9 mouse cellular contexts compared by ENCODE assay signal in the genomic region with DNA sequence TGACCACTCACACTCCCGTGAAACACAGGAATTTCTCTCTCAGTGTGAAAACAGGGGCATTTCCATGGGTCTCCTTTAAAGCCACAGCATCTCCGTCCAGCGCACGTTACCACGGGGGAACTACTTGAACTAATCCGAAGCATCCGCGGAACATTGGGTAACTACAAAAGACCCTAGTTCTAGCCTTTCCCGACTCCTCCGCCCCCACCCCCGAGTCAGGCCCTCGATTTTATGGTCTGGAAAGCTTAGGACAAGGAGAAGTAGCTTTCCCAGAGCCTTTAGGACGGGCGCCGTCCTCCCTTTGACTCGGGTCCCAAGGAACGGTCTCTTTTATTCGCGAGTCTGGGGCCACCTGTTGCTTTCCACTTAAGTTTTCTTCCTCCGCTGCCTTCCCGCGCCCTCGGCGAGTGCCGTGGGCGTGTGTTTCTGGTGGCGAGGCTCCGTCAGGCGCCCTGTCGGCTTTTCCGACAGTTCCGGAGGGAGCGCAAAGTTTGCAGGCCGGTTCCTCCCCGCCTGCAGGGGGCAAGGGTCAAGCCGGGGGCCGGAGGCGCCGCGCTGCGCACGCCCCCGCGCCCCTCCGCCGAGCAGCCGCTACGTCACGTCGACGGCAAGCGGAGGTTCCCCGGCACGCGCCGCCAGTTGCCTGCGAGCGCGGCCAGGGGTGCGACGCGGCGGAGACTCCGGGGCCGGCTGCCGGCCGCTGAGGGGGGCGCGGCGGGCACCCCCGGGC. TPM values are rescaled to one million over a fixed set of nuclear protein-coding genes. Genes with fewer than 3 reads are reported as not detected.
DNase-seq lines count a peak whose midpoint lies in the region; ATAC-seq and TF ChIP-seq lines count a peak whose summit lies in the region.
"Had no signal": no experiment of that assay in that cellular context is flagged by ENCODE, and none has a peak within 500 bp of the region (broad histone marks: within the 10 kb centered on the region; RNA-seq: fewer than 3 reads in every experiment).

No protein-coding gene starts in this region.

- peaks cover 10% of the 10 kb centered on the region; the same call in 1 of the 2 replicates for H3K27me3 ChIP-seq in heart, embryonic 15.5 days
- H3K27me3 ChIP-seq in liver, embryonic 13.5 days, result peaks cover 19% of the 10 kb centered on the region
- H3K27me3 ChIP-seq in stomach, postnatal 0 days (ENCODE audit: control insufficient read depth, insufficient read depth, low read length), result no peaks in the 10 kb centered on the region

- TF ChIP-seq EP300 in stomach, postnatal 0 days (optimal IDR thresholded peaks at IDR 0.05), result no peak

- H3K36me3 ChIP-seq in heart, embryonic 15.5 days, result no peaks in the 10 kb centered on the region
- no peaks in the 10 kb centered on the region for H3K36me3 ChIP-seq in liver, embryonic 13.5 days
- H3K36me3 ChIP-seq in stomach, postnatal 0 days (ENCODE audit: control insufficient read depth, insufficient read depth, low read length), result no peaks in the 10 kb centered on the region

- no peak for DNase-seq in heart, postnatal 4 days
- DNase-seq in brain, embryonic 14.5 days (ENCODE audit: low read depth), result peak; percentile 33
- DNase-seq in liver, embryonic 13.5 days, result no peak
- peak; percentile 12 for DNase-seq in stomach, postnatal 0 days (ENCODE audit: low spot score)
- DNase-seq in frontal cortex, adult 2 months (ENCODE audit: extremely low spot score in 1 of 2, low spot score in 1 of 2), result no peak

- peak overlapping the region; percentile 79 for H3K4me2 ChIP-seq in heart, embryonic 15.5 days
- peak overlapping the region; percentile 47 for H3K4me2 ChIP-seq in liver, embryonic 13.5 days
- peak overlapping the region; percentile 57 for H3K4me2 ChIP-seq in stomach, postnatal 0 days (replicated peaks; ENCODE audit: low read depth)

- H3K27ac ChIP-seq in heart, embryonic 15.5 days, result no peak overlapping the region
- no peak overlapping the region for H3K27ac ChIP-seq in liver, embryonic 13.5 days
- no peak overlapping the region for H3K27ac ChIP-seq in stomach, postnatal 0 days (replicated peaks)

- H3K9ac ChIP-seq in heart, embryonic 15.5 days, result no peak overlapping the region
- no peak overlapping the region for H3K9ac ChIP-seq in liver, embryonic 13.5 days
- H3K9ac ChIP-seq in stomach, postnatal 0 days (ENCODE audit: low read length), result no peak overlapping the region

- no peaks in the 10 kb centered on the region for H3K9me3 ChIP-seq in heart, embryonic 15.5 days (replicated peaks)
- no peaks in the 10 kb centered on the region for H3K9me3 ChIP-seq in liver, embryonic 13.5 days (replicated peaks)
- no peaks in the 10 kb centered on the region for H3K9me3 ChIP-seq in stomach, postnatal 0 days (ENCODE audit: control insufficient read depth, low read length)

- ATAC-seq in heart, embryonic 15.5 days (replicated peaks; ENCODE audit: insufficient number of reproducible peaks, insufficient read depth, low FRiP score, low read depth), result no peak; the same call in 1 of the 2 replicates
- ATAC-seq in granulocyte monocyte progenitor cell, adult 5-6 weeks (replicated peaks; ENCODE audit: poor library complexity, severe bottlenecking), result peak; percentile 27
- ATAC-seq in liver, embryonic 13.5 days (ENCODE audit: low read depth), result no peak
- no peak for ATAC-seq in stomach, postnatal 0 days (ENCODE audit: low FRiP score, low TSS enrichment)
- ATAC-seq in cerebellum, adult (ENCODE audit: insufficient number of reproducible peaks, low FRiP score, low TSS enrichment), result no peak

- peak overlapping the region; percentile 48 for H3K4me3 ChIP-seq in heart, embryonic 15.5 days
- peak overlapping the region; percentile 31 for H3K4me3 ChIP-seq in liver, embryonic 13.5 days (replicated peaks)
- peak overlapping the region; percentile 36 for H3K4me3 ChIP-seq in stomach, postnatal 0 days (ENCODE audit: low read depth, low read length)

- TF ChIP-seq CTCF in brain, embryonic 14.5 days (IDR thresholded peaks at IDR 0.05; ENCODE audit: borderline replicate concordance, extremely low read depth, insufficient read depth, insufficient read length), result no peak
- TF ChIP-seq CTCF in stomach, postnatal 0 days (IDR thresholded peaks at IDR 0.05; ENCODE audit: low read depth), result no peak

- TF ChIP-seq POLR2A in brain, embryonic 14.5 days (IDR thresholded peaks at IDR 0.05; ENCODE audit: borderline replicate concordance, extremely low read depth, insufficient read depth, insufficient read length, poor library complexity, severe bottlenecking), result no peak

- WGBS in heart, embryonic 15.5 days, result 20% methylated on average over 71 of the region's 71 CpGs
- 19% methylated on average over 58 of the region's 71 CpGs for whole genome bisulfite sequencing in liver, embryonic 13.5 days (ENCODE audit: insufficient replicate concordance)
- WGBS in stomach, postnatal 0 days, result 24% methylated on average over 60 of the region's 71 CpGs

- no peaks in the 10 kb centered on the region; the same call in 1 of the 2 replicates for H3K4me1 ChIP-seq in heart, embryonic 15.5 days (replicated peaks)
- H3K4me1 ChIP-seq in liver, embryonic 13.5 days (replicated peaks), result no peaks in the 10 kb centered on the region
- H3K4me1 ChIP-seq in stomach, postnatal 0 days (replicated peaks; ENCODE audit: control insufficient read depth, insufficient read depth), result no peaks in the 10 kb centered on the region

RNA-seq across cellular contexts. Expression of a gene that starts 3.3 kb away (rescaled TPM):
- polyA plus RNA-seq in heart, embryonic 15.5 days (2015; fragmentation: Nextera tagmentation; extraction: Ambion mirVana), result not detected in 2 replicates
- total RNA-seq in heart, postnatal 4 days (2021), result not detected
- 0.04 and 0.07 TPM in 2 replicates for polyA plus RNA-seq in brain, embryonic 14.5 days (2012; rRNA removed)
- not detected in 2 replicates for total RNA-seq in granulocyte monocyte progenitor cell, adult 5-6 weeks (2014; fragmentation: Nextera tagmentation)
- total RNA-seq in granulocyte monocyte progenitor cell, adult 5-6 weeks (2017), result not detected in 2 replicates
- 0.42 TPM in 1 of 2 replicates, not detected in the other for polyA plus RNA-seq in liver, embryonic 13.5 days (2015; fragmentation: Nextera tagmentation; extraction: Ambion mirVana)
- polyA plus RNA-seq in stomach, postnatal 0 days (2015; fragmentation: Nextera tagmentation; extraction: Ambion mirVana), result not detected in 2 replicates
- not detected in 2 replicates for polyA plus RNA-seq in frontal cortex, adult 2 months (2012; rRNA removed)
- polyA plus RNA-seq: small intestine, adult 2 months had no signal

Comparison
In these comparisons a context has a peak if more than half of its experiments do, and no peak if none do; other contexts are left out.
1. DNase-seq: peak in brain, embryonic 14.5 days (single experiment) and stomach, postnatal 0 days (single experiment); none in heart, postnatal 4 days (single experiment), liver, embryonic 13.5 days (single experiment) and frontal cortex, adult 2 months (0 of 2).
2. Peak in every context shown above with its lines, with median percentiles within 50 percentile points of each other: H3K4me2 ChIP-seq and H3K4me3 ChIP-seq.